Mouse (Mus musculus): ENCODE data around the gene Myh10. TPM values are rescaled to one million over a fixed set of nuclear protein-coding genes. Genes with fewer than 3 reads are reported as not detected.

The Myh10 gene
- polyA plus RNA-seq, 1 experiment from 2014 or later: 125 TPM

GRCm38 (mm10) chr11:68665331-68665730 is 26.0 kb upstream of the Myh10 start:
- ATAC-seq (ENCODE audit: low read depth): 0 out of 2 replicates have a peak, but pooled peaks have one; percentile 38
- WGBS: 29% methylated on average over 2 of the region's 2 CpGs
- no peaks in the 10 kb centered on the region for H3K9me3 ChIP-seq (ENCODE audit: control insufficient read depth, low read length)
- peaks cover 14% of the 10 kb centered on the region for H3K4me1 ChIP-seq (replicated peaks; ENCODE audit: control insufficient read depth, insufficient read depth, low read length)
- H3K36me3 ChIP-seq (ENCODE audit: control insufficient read depth, insufficient read depth, low read length): no peaks in the 10 kb centered on the region
- no peak overlapping the region for H3K4me2 ChIP-seq (ENCODE audit: low read depth, low read length)
- H3K27me3 ChIP-seq (ENCODE audit: control insufficient read depth, insufficient read depth, low read depth, low read length): no peaks in the 10 kb centered on the region
- peak overlapping the region; percentile 15; the same call in 1 of the 2 replicates for H3K9ac ChIP-seq (ENCODE audit: low read length)
- peak overlapping the region; percentile 63 for H3K27ac ChIP-seq (ENCODE audit: low read length)
- no peak overlapping the region for H3K4me3 ChIP-seq (ENCODE audit: low read length)

- Histone ChIP-seq H3K36me3 (ENCODE audit: control insufficient read depth, insufficient read depth, low read length) (no peaks in the 10 kb centered on the region), H3K9ac (ENCODE audit: low read length) (no peak overlapping the region), H3K27me3 (ENCODE audit: control insufficient read depth, insufficient read depth, low read depth, low read length) (no peaks in the 10 kb centered on the region), H3K27ac (ENCODE audit: low read length) (no peak overlapping the region), H3K4me2 (ENCODE audit: low read depth, low read length) (no peak overlapping the region), H3K9me3 (ENCODE audit: control insufficient read depth, low read length) (no peaks in the 10 kb centered on the region), H3K4me1 (replicated peaks; ENCODE audit: control insufficient read depth, insufficient read depth, low read length) (peaks cover 14% of the 10 kb centered on the region), H3K4me3 (ENCODE audit: low read length) (no peak overlapping the region)
- WGBS: 25% methylated on average over 2 of the region's 2 CpGs
- ATAC-seq (ENCODE audit: low read depth): no peak
These were observed 25.1 kb upstream of the Myh10 start for GRCm38 (mm10) chr11:68666210-68666609.

GRCm38 (mm10) chr11:68672270-68672970 is 18.9 kb upstream of the Myh10 start:
- H3K4me3 ChIP-seq (ENCODE audit: low read length): no peak overlapping the region
- H3K9me3 ChIP-seq (ENCODE audit: control insufficient read depth, low read length): no peaks in the 10 kb centered on the region
- H3K9ac ChIP-seq (ENCODE audit: low read length): no peak overlapping the region
- H3K27ac ChIP-seq (ENCODE audit: low read length): 0 out of 2 replicates have a peak overlapping the region, but pooled peaks have one; percentile 22
- 58% methylated on average over 5 of the region's 5 CpGs for whole genome bisulfite sequencing
- peak; percentile 34; the same call in 1 of the 2 replicates for ATAC-seq (ENCODE audit: low read depth)
- H3K27me3 ChIP-seq (ENCODE audit: control insufficient read depth, insufficient read depth, low read depth, low read length): no peaks in the 10 kb centered on the region
- H3K4me2 ChIP-seq (ENCODE audit: low read depth, low read length): no peak overlapping the region
- H3K36me3 ChIP-seq (ENCODE audit: control insufficient read depth, insufficient read depth, low read length): no peaks in the 10 kb centered on the region
- H3K4me1 ChIP-seq (replicated peaks; ENCODE audit: control insufficient read depth, insufficient read depth, low read length): peaks cover 7% of the 10 kb centered on the region

- Histone ChIP-seq H3K9ac (ENCODE audit: low read length) (no peak overlapping the region), H3K27ac (ENCODE audit: low read length) (no peak overlapping the region), H3K4me3 (ENCODE audit: low read length) (no peak overlapping the region), H3K27me3 (ENCODE audit: control insufficient read depth, insufficient read depth, low read depth, low read length) (no peaks in the 10 kb centered on the region), H3K36me3 (ENCODE audit: control insufficient read depth, insufficient read depth, low read length) (no peaks in the 10 kb centered on the region), H3K9me3 (ENCODE audit: control insufficient read depth, low read length) (no peaks in the 10 kb centered on the region), H3K4me1 (replicated peaks; ENCODE audit: control insufficient read depth, insufficient read depth, low read length) (peaks cover 7% of the 10 kb centered on the region), H3K4me2 (ENCODE audit: low read depth, low read length) (no peak overlapping the region)
- 68% methylated on average over 3 of the region's 3 CpGs for WGBS
- ATAC-seq (ENCODE audit: low read depth): no peak
These were observed 17.3 kb upstream of the Myh10 start for GRCm38 (mm10) chr11:68674071-68674470.

- H3K4me2 ChIP-seq (ENCODE audit: low read depth, low read length): no peak overlapping the region
- ATAC-seq (ENCODE audit: low read depth): no peak
- H3K27ac ChIP-seq (ENCODE audit: low read length): no peak overlapping the region
- no peaks in the 10 kb centered on the region for H3K9me3 ChIP-seq (ENCODE audit: control insufficient read depth, low read length)
- no peak overlapping the region for H3K4me3 ChIP-seq (ENCODE audit: low read length)
- WGBS: 61% methylated on average over 3 of the region's 3 CpGs
- no peaks in the 10 kb centered on the region for H3K36me3 ChIP-seq (ENCODE audit: control insufficient read depth, insufficient read depth, low read length)
- no peak overlapping the region for H3K9ac ChIP-seq (ENCODE audit: low read length)
- H3K27me3 ChIP-seq (ENCODE audit: control insufficient read depth, insufficient read depth, low read depth, low read length): no peaks in the 10 kb centered on the region
- H3K4me1 ChIP-seq (replicated peaks; ENCODE audit: control insufficient read depth, insufficient read depth, low read length): peaks cover 7% of the 10 kb centered on the region
These were observed 16.7 kb upstream of the Myh10 start for GRCm38 (mm10) chr11:68674643-68675042.

- peak; percentile 57; the same call in 1 of the 2 replicates for ATAC-seq (ENCODE audit: low read depth)
- WGBS: 41% methylated on average over 3 of the region's 3 CpGs
- Histone ChIP-seq H3K9me3 (ENCODE audit: control insufficient read depth, low read length) (no peaks in the 10 kb centered on the region), H3K9ac (ENCODE audit: low read length) (no peak overlapping the region), H3K4me3 (ENCODE audit: low read length) (no peak overlapping the region), H3K4me2 (ENCODE audit: low read depth, low read length) (no peak overlapping the region), H3K4me1 (replicated peaks; ENCODE audit: control insufficient read depth, insufficient read depth, low read length) (peaks cover 7% of the 10 kb centered on the region), H3K27me3 (ENCODE audit: control insufficient read depth, insufficient read depth, low read depth, low read length) (no peaks in the 10 kb centered on the region), H3K27ac (ENCODE audit: low read length) (no peak overlapping the region), H3K36me3 (ENCODE audit: control insufficient read depth, insufficient read depth, low read length) (no peaks in the 10 kb centered on the region)
These were observed 16.1 kb upstream of the Myh10 start for GRCm38 (mm10) chr11:68675274-68675673.

GRCm38 (mm10) chr11:68681254-68681839 is 10.0 kb upstream of the Myh10 start:
- no peaks in the 10 kb centered on the region for H3K36me3 ChIP-seq (ENCODE audit: control insufficient read depth, insufficient read depth, low read length)
- H3K9ac ChIP-seq (ENCODE audit: low read length): no peak overlapping the region
- H3K9me3 ChIP-seq (ENCODE audit: control insufficient read depth, low read length): no peaks in the 10 kb centered on the region
- peak; percentile 34; the same call in 1 of the 2 replicates for ATAC-seq (ENCODE audit: low read depth)
- H3K4me1 ChIP-seq (replicated peaks; ENCODE audit: control insufficient read depth, insufficient read depth, low read length): no peaks in the 10 kb centered on the region
- H3K4me2 ChIP-seq (ENCODE audit: low read depth, low read length): no peak overlapping the region
- H3K4me3 ChIP-seq (ENCODE audit: low read length): no peak overlapping the region
- no peak overlapping the region for H3K27ac ChIP-seq (ENCODE audit: low read length)
- no peaks in the 10 kb centered on the region for H3K27me3 ChIP-seq (ENCODE audit: control insufficient read depth, insufficient read depth, low read depth, low read length)
- WGBS: 62% methylated on average over 3 of the region's 3 CpGs

GRCm38 (mm10) chr11:68682136-68682806 is 9.1 kb upstream of the Myh10 start:
- ATAC-seq (ENCODE audit: low read depth): no peak
- Histone ChIP-seq H3K36me3 (ENCODE audit: control insufficient read depth, insufficient read depth, low read length) (no peaks in the 10 kb centered on the region), H3K4me2 (ENCODE audit: low read depth, low read length) (no peak overlapping the region), H3K27ac (ENCODE audit: low read length) (no peak overlapping the region), H3K4me1 (replicated peaks; ENCODE audit: control insufficient read depth, insufficient read depth, low read length) (no peaks in the 10 kb centered on the region), H3K4me3 (ENCODE audit: low read length) (no peak overlapping the region), H3K9me3 (ENCODE audit: control insufficient read depth, low read length) (no peaks in the 10 kb centered on the region), H3K27me3 (ENCODE audit: control insufficient read depth, insufficient read depth, low read depth, low read length) (no peaks in the 10 kb centered on the region), H3K9ac (ENCODE audit: low read length) (no peak overlapping the region)
- WGBS: 74% methylated on average over 8 of the region's 8 CpGs

GRCm38 (mm10) chr11:68686001-68686400 is 5.4 kb upstream of the Myh10 start:
- no peaks in the 10 kb centered on the region for H3K9me3 ChIP-seq (ENCODE audit: control insufficient read depth, low read length)
- H3K36me3 ChIP-seq (ENCODE audit: control insufficient read depth, insufficient read depth, low read length): no peaks in the 10 kb centered on the region
- ATAC-seq (ENCODE audit: low read depth): no peak
- no peak overlapping the region for H3K27ac ChIP-seq (ENCODE audit: low read length)
- 80% methylated on average over 5 of the region's 5 CpGs for WGBS
- H3K27me3 ChIP-seq (ENCODE audit: control insufficient read depth, insufficient read depth, low read depth, low read length): no peaks in the 10 kb centered on the region
- no peak overlapping the region for H3K4me3 ChIP-seq (ENCODE audit: low read length)
- no peak overlapping the region for H3K9ac ChIP-seq (ENCODE audit: low read length)
- peaks cover 3% of the 10 kb centered on the region; the same call in 1 of the 2 replicates for H3K4me1 ChIP-seq (replicated peaks; ENCODE audit: control insufficient read depth, insufficient read depth, low read length)
- no peak overlapping the region for H3K4me2 ChIP-seq (ENCODE audit: low read depth, low read length)

All from lung, embryonic 16.5 days (tissue).